Mouse (Mus musculus) G1E-ER4 (cell line): ENCODE results near the gene Psmd7. TPM values are rescaled to one million over a fixed set of nuclear protein-coding genes. Genes with fewer than 3 reads are reported as not detected.
A peak's percentile ranks its signal among the peaks of the same experiment; 100 is the strongest.

ENCODE experiments used
- GATA1 ChIP-seq: IDR thresholded peaks from one replicate; pipeline ENCODE4 v1.8.0; 2012; ENCODE audit warnings: low read length, inconsistent platforms
- polyA plus RNA-seq: library from polyadenylated mRNA; stranded (reverse); fragments of >175 nt; gene quantifications from 2 replicates; pipeline ENCODE4 v1.2.3, GENCODE M21; 2012

The Psmd7 gene
- polyA plus RNA-seq, 1 experiment: 52.0 TPM

- no peak for TF ChIP-seq GATA1
These were observed 752 bp downstream of the Psmd7 start for GRCm38 (mm10) chr8:107587429-107587994.

GRCm38 (mm10) chr8:107582136-107582535 is 6.1 kb downstream of the Psmd7 start:
- no peak for TF ChIP-seq GATA1

DNA sequence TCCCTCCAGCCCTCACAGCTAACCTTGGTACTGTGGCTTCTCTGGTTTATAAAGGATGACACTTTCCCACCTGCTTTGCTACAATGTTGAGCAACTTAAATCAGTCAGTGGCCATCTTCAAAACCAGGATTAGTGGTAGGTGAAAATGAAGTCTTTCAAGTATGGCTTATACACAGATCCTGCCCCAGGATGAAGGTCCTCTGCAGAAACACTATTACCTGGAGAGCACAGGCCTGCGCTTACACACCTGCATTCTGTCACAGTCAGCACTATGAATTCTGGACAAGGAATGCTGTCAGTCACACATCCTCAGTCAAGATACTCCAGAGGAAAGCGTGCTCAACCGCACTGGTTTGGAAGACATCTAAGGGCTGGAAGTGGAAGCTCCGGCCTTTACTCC is 6.7 kb downstream of the Psmd7 start:
- TF ChIP-seq GATA1: no peak

DNA sequence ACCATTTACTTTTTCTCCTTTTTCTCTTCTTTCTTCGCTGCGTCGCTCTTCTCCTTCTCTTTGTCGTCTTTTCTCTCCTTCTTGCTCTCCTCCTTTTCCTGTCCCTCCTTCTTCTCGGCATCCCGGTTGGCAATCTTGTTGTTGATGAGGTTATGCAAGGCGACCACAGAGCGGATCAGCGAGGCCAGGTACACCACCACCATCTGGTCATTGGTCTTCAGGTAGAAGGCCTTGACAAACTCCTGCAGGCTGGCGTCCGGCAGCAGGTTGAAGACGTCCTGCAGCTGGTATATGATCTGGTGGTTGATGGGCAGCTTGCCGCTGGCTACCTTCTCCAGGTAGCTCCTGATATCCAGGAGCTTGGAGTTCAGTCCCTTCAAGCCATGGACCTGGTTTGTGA is 7.4 kb downstream of the Psmd7 start:
- no peak for TF ChIP-seq GATA1

DNA sequence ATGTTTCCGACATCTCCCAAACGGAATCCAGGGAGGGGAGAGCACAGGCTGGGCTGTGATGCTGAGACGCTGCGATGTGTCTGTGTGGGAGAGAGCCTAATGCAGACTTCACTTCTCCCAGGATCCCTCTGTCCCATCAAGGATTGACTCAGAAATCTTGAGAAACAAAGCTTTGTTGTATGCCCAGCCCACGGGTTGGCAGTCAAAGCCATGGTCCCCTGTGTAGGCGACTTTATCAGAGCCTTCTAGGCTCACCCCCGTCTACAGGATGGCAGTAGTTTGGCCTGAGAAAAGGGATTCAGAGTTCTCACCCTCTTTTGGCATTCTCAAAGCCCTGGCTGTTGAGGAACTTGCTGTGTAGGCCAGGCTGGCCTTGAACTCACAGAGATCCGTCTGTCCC is 9.7 kb downstream of the Psmd7 start:
- TF ChIP-seq GATA1: no peak

GRCm38 (mm10) chr8:107578132-107578531 is 10.1 kb downstream of the Psmd7 start:
- TF ChIP-seq GATA1: no peak

DNA sequence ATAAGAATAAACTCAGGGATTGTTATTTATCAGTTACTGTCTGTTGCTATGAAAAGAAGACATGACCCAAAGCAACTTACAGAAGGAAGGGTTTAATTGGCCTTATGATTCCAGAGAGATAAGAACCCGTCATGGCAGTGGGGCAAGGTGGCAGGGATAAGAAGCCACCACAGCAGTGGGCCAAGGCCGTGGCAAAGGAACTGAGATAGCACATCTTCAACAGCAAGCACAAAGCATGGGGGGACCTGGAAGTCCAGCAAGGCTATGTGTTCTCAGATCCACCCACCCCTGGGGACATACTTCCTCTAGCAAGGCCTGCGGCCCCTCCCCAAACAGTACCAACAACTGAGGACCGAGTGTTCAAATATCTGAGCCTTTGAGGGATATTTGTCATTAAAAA is 10.6 kb downstream of the Psmd7 start:
- TF ChIP-seq GATA1: peak; percentile 81

DNA sequence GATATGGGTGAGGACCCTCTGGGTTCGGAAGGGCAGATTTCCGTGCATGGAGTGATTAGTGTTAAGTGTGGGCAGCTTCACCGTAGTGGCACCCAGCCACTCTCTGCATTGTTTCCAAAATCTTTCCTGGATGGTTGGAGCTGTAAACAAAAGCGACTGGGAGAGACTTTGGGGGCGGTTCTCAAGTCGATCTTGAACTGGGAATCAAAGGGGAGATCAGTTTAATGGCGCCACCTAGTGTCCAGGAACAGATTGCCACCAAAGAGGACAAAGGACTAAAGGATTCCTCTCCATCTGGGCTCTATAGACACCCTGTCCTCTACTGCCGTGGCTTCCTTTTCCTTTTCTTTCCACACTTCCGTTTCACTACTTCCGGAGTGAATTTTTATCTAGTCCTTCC is 11.6 kb downstream of the Psmd7 start:
- no peak for TF ChIP-seq GATA1

- TF ChIP-seq GATA1: no peak
These were observed 13.5 kb downstream of the Psmd7 start for GRCm38 (mm10) chr8:107574771-107575170.

DNA sequence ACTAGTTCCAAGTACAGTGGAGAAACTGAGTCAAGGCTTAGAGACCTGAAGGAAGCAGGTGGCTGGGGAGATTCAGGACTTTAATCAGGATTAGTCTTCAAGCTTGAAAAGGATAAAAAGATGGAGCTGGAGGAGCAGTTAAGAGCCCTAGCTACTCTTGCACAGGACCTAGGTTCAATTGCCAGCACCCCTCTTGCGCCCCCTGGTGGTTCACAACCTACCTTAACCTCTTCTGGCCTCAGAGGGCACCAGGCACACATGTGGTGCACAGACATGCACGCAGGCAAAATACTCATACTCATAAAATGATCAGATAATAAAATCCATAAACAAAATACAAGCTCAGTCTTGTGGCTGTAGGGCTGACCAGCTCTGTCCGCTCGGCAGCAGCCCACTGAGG is 15.8 kb downstream of the Psmd7 start:
- no peak for TF ChIP-seq GATA1

GRCm38 (mm10) chr8:107571486-107572135 is 16.7 kb downstream of the Psmd7 start:
- no peak for TF ChIP-seq GATA1

DNA sequence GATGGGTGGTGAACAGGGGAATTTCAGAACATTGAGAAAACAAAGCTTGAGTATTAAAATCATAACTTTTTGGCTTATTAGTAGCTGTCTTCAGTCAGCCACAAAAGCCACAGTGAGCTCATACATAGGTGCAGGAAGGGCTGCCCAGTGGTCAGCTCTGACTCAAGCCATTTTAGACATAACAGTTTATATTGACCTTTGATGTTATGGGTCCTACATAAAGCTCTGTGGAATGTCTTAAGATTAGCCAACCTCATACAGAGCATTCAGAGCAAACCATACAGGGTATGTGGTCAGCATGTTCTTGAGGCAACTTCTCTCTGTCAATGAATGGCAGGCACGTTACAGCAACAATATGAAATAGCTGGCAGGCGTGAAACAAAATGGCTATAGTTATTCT is 17.2 kb downstream of the Psmd7 start:
- no peak for TF ChIP-seq GATA1

GRCm38 (mm10) chr8:107562164-107562563 is 26.1 kb downstream of the Psmd7 start:
- TF ChIP-seq GATA1: no peak

- no peak for TF ChIP-seq GATA1
These were observed 27.3 kb downstream of the Psmd7 start for GRCm38 (mm10) chr8:107560820-107561536.

GRCm38 (mm10) chr8:107556511-107556936 is 31.7 kb downstream of the Psmd7 start:
- TF ChIP-seq GATA1: no peak

DNA sequence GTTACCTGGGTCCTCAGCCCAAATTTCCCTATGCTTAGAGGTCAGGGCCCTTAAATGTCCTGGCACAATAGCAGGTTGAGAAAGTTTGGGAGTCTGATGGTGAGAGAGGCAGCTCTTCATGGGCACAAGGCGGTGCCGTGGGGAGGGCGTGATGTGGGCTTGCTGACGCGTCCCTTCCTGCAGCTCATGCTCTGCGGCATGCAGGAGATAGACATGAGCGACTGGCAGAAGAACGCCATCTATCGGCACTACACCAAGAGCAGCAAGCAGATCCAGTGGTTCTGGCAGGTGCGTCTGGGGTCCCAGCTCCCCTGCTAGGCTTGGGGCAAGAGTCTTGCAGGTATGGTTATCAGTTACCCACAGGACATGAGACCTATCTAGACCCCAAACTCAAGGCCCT is 33.0 kb downstream of the Psmd7 start:
- TF ChIP-seq GATA1: no peak

DNA sequence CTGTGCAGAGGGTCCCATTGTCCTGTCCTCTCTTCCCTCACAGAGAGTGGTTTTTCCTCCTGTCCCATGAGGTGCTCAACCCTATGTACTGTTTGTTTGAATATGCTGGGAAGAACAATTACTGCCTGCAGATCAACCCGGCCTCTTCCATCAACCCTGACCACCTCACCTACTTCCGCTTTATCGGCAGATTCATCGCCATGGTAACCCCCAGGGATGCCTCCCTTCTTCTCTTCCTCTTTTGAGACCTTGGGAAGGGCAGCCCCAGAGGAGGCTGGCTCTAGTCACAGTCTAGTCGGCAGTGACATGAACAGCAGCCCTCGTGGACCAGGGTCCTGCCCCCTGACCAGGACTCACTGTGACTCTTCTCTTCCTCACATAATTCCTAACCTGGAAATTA is 36.0 kb downstream of the Psmd7 start:
- no peak for TF ChIP-seq GATA1
